Mouse (Mus musculus): ENCODE measurements around the gene Noc3l. TPM values are rescaled to one million over a fixed set of nuclear protein-coding genes. Genes with fewer than 3 reads are reported as not detected.

Gene Noc3l
- total and polyA plus RNA-seq, 3 experiments: 2.4 to 41.9 (median 13.7) TPM

DNA sequence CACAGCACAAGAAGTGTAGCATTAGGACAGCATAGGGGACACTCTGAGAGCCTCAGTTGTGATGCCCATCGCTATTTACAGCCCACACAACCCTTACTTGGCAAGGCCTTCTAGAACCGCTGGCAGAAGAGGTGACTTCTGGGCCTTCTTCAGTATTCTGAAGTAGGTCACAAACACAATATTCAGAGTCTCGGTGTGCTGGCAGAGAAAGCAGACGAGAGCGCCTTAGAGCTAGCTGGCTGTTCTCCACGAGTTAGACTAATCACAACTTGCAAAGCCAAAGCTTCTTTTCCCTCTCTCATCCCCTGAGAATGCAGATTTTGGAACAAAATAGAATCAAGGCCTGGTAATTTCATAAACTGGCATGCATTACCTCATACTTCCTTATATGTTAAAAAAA is 20.2 kb downstream of the Noc3l start:
- H3K4me1 ChIP-seq (ENCODE audit: insufficient read depth, low read depth, low read length): no peaks in the 10 kb centered on the region
- TF ChIP-seq TAL1 (conservative IDR thresholded peaks at IDR 0.05; ENCODE audit: low read depth, low read length) (no peak), GATA2 (IDR thresholded peaks at IDR 0.05; ENCODE audit: borderline replicate concordance, low read depth, low read length) (no peak), CTCF (IDR thresholded peaks at IDR 0.05; ENCODE audit: low read depth, low read length) (no peak), POLR2AphosphoS5 (IDR thresholded peaks at IDR 0.05; ENCODE audit: insufficient replicate concordance, low read depth, low read length) (no peak), GATA1 (IDR thresholded peaks at IDR 0.05; ENCODE audit: borderline replicate concordance, low read length) (no peak)
- DNase-seq (ENCODE audit: low spot score): no peak
- peaks cover 93% of the 10 kb centered on the region for H3K36me3 ChIP-seq (replicated peaks)
- ATAC-seq (ENCODE audit: extremely low read depth, insufficient number of reproducible peaks, low FRiP score, poor library complexity, severe bottlenecking): no peak
- no peaks in the 10 kb centered on the region for H3K27me3 ChIP-seq (ENCODE audit: insufficient read depth, low read length)
- H3K9me3 ChIP-seq (replicated peaks): no peaks in the 10 kb centered on the region
- H3K4me3 ChIP-seq (ENCODE audit: low read depth, low read length): no peak overlapping the region

GRCm38 (mm10) chr19:38798291-38798690 is 20.7 kb downstream of the Noc3l start:
- TF ChIP-seq TAL1 (conservative IDR thresholded peaks at IDR 0.05; ENCODE audit: low read depth, low read length) (no peak), POLR2AphosphoS5 (IDR thresholded peaks at IDR 0.05; ENCODE audit: insufficient replicate concordance, low read depth, low read length) (no peak)
- Histone ChIP-seq H3K27me3 (ENCODE audit: insufficient read depth, low read length) (no peaks in the 10 kb centered on the region), H3K4me3 (ENCODE audit: low read depth, low read length) (no peak overlapping the region), H3K36me3 (replicated peaks) (peaks cover 93% of the 10 kb centered on the region), H3K4me1 (ENCODE audit: insufficient read depth, low read depth, low read length) (no peaks in the 10 kb centered on the region), H3K9me3 (replicated peaks) (no peaks in the 10 kb centered on the region)
- DNase-seq (ENCODE audit: low spot score) (no peak), ATAC-seq (ENCODE audit: extremely low read depth, insufficient number of reproducible peaks, low FRiP score, poor library complexity, severe bottlenecking) (no peak)

DNA sequence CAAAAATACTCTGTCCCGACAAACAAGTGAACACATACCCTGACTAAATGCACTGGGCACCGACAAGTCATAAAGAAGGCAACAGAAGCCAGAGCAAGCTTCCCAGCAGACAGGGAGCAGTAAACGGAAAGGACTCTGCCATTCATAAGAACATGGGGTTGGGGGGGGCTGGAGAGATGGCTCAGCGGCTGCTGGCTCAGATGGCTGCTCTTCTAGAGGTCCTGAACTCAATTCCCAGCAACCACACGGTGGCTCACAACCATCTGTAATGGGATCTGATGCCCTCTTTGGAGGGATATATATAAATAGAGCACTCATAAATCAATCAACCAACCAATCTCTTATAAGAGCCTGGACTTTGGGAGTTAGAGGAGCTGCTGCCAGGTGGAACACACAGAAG is 22.5 kb downstream of the Noc3l start:
- Histone ChIP-seq H3K36me3 (replicated peaks) (peaks cover 91% of the 10 kb centered on the region), H3K4me1 (ENCODE audit: insufficient read depth, low read depth, low read length) (no peaks in the 10 kb centered on the region), H3K4me3 (ENCODE audit: low read depth, low read length) (no peak overlapping the region), H3K27me3 (ENCODE audit: insufficient read depth, low read length) (no peaks in the 10 kb centered on the region), H3K9me3 (replicated peaks) (no peaks in the 10 kb centered on the region)
- TF ChIP-seq CTCF (IDR thresholded peaks at IDR 0.05; ENCODE audit: low read depth, low read length): no peak
- TF ChIP-seq GATA2 (IDR thresholded peaks at IDR 0.05; ENCODE audit: borderline replicate concordance, low read depth, low read length): no peak
- no peak for TF ChIP-seq POLR2AphosphoS5 (IDR thresholded peaks at IDR 0.05; ENCODE audit: insufficient replicate concordance, low read depth, low read length)
- no peak for TF ChIP-seq GATA1 (IDR thresholded peaks at IDR 0.05; ENCODE audit: borderline replicate concordance, low read length)
- no peak for TF ChIP-seq TAL1 (conservative IDR thresholded peaks at IDR 0.05; ENCODE audit: low read depth, low read length)
- no peak for ATAC-seq (ENCODE audit: extremely low read depth, insufficient number of reproducible peaks, low FRiP score, poor library complexity, severe bottlenecking)
- no peak for DNase-seq (ENCODE audit: low spot score)

DNA sequence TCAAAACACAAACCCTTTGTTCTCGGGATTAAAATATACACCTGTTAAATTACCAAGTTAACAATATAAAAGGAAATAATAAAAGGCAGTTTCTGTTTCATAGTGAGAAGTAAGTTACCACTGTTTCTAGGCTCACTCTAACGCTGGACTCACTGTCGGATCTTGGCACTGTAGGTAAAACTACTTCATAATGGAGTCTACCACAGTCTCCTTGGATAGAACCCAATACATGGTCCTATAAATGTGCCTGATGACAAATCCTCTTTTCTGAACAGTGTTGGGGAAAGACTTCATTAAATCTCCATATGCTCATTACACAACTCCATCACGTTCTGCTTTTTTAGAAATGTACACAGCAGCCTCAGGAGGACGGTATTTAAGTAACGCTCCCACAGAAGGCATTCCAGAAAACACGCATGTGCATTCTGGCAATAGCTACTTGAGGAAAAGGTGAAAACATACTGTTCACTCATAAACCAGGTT is 25.4 kb downstream of the Noc3l start:
- ATAC-seq (ENCODE audit: extremely low read depth, insufficient number of reproducible peaks, low FRiP score, poor library complexity, severe bottlenecking) (no peak), DNase-seq (ENCODE audit: low spot score) (no peak)
- Histone ChIP-seq H3K9me3 (replicated peaks) (no peaks in the 10 kb centered on the region), H3K4me3 (ENCODE audit: low read depth, low read length) (no peak overlapping the region), H3K36me3 (replicated peaks) (peaks cover 92% of the 10 kb centered on the region), H3K27me3 (ENCODE audit: insufficient read depth, low read length) (no peaks in the 10 kb centered on the region), H3K4me1 (ENCODE audit: insufficient read depth, low read depth, low read length) (no peaks in the 10 kb centered on the region)
- TF ChIP-seq POLR2AphosphoS5 (IDR thresholded peaks at IDR 0.05; ENCODE audit: insufficient replicate concordance, low read depth, low read length) (no peak), GATA1 (IDR thresholded peaks at IDR 0.05; ENCODE audit: borderline replicate concordance, low read length) (no peak), GATA2 (IDR thresholded peaks at IDR 0.05; ENCODE audit: borderline replicate concordance, low read depth, low read length) (no peak), TAL1 (conservative IDR thresholded peaks at IDR 0.05; ENCODE audit: low read depth, low read length) (no peak), CTCF (IDR thresholded peaks at IDR 0.05; ENCODE audit: low read depth, low read length) (no peak)

DNA sequence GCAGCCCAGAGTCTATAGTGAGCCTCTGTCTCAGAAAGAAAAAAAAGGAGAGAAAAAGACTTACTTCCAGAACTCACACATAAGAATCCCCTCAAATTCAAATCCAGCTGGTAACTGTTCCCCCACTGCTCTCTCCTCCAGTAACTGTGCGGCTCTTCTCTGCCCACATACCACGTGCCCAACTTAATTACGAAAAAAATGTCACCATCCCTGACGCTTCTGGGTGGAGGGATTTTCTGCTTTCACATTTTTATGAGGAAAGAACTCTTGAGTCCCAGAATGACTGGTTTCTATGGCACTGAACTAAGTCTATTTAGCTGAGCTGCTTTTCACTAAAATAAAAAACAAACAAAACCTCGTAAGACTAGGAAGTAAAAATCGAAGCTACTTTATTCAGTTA is 31.3 kb downstream of the Noc3l start:
- Histone ChIP-seq H3K27me3 (ENCODE audit: insufficient read depth, low read length) (0 out of 2 replicates have a peak, but pooled peaks cover under 1% of the 10 kb centered on the region), H3K4me3 (ENCODE audit: low read depth, low read length) (no peak overlapping the region), H3K4me1 (ENCODE audit: insufficient read depth, low read depth, low read length) (no peaks in the 10 kb centered on the region), H3K9me3 (replicated peaks) (no peaks in the 10 kb centered on the region), H3K36me3 (replicated peaks) (peaks cover 46% of the 10 kb centered on the region)
- DNase-seq (ENCODE audit: low spot score) (no peak), ATAC-seq (ENCODE audit: extremely low read depth, insufficient number of reproducible peaks, low FRiP score, poor library complexity, severe bottlenecking) (no peak)
- TF ChIP-seq POLR2AphosphoS5 (IDR thresholded peaks at IDR 0.05; ENCODE audit: insufficient replicate concordance, low read depth, low read length) (no peak), CTCF (IDR thresholded peaks at IDR 0.05; ENCODE audit: low read depth, low read length) (no peak), TAL1 (conservative IDR thresholded peaks at IDR 0.05; ENCODE audit: low read depth, low read length) (no peak)

DNA sequence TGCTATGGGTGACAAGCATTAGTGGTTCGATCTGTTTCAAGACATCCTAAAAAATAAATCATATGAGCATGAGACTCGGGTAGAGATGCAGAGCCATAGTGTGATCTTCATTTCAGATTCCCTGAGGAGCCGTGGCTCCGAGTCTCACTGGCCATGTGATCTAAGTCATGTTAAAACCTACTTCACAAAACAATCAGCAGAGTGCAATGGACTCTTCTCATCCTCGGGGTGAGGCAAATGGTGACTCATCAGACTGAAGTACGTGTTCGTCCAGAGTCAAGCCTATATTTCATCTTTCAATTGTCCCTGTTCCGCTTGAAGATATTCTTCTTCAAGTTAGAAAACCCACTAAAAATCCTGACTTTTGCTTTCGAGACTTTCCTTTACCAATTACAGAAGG is 35.5 kb downstream of the Noc3l start:
- H3K4me1 ChIP-seq (ENCODE audit: insufficient read depth, low read depth, low read length): no peaks in the 10 kb centered on the region
- H3K27me3 ChIP-seq (ENCODE audit: insufficient read depth, low read length): peaks cover 14% of the 10 kb centered on the region
- TF ChIP-seq GATA1 (IDR thresholded peaks at IDR 0.05; ENCODE audit: borderline replicate concordance, low read length) (no peak), TAL1 (conservative IDR thresholded peaks at IDR 0.05; ENCODE audit: low read depth, low read length) (no peak), POLR2AphosphoS5 (IDR thresholded peaks at IDR 0.05; ENCODE audit: insufficient replicate concordance, low read depth, low read length) (no peak), GATA2 (IDR thresholded peaks at IDR 0.05; ENCODE audit: borderline replicate concordance, low read depth, low read length) (no peak), CTCF (IDR thresholded peaks at IDR 0.05; ENCODE audit: low read depth, low read length) (no peak)
- peaks cover 8% of the 10 kb centered on the region for H3K36me3 ChIP-seq (replicated peaks)
- DNase-seq (ENCODE audit: low spot score) (no peak), ATAC-seq (ENCODE audit: extremely low read depth, insufficient number of reproducible peaks, low FRiP score, poor library complexity, severe bottlenecking) (no peak)
- H3K9me3 ChIP-seq (replicated peaks): no peaks in the 10 kb centered on the region
- no peak overlapping the region for H3K4me3 ChIP-seq (ENCODE audit: low read depth, low read length)

GRCm38 (mm10) chr19:38778805-38779204 is 40.2 kb downstream of the Noc3l start:
- Histone ChIP-seq H3K4me1 (ENCODE audit: insufficient read depth, low read depth, low read length) (no peaks in the 10 kb centered on the region), H3K27me3 (ENCODE audit: insufficient read depth, low read length) (peaks cover 16% of the 10 kb centered on the region), H3K4me3 (ENCODE audit: low read depth, low read length) (no peak overlapping the region), H3K9me3 (replicated peaks) (no peaks in the 10 kb centered on the region), H3K36me3 (replicated peaks) (no peaks in the 10 kb centered on the region)
- TF ChIP-seq TAL1 (conservative IDR thresholded peaks at IDR 0.05; ENCODE audit: low read depth, low read length): no peak
- TF ChIP-seq GATA1 (IDR thresholded peaks at IDR 0.05; ENCODE audit: borderline replicate concordance, low read length): no peak
- TF ChIP-seq POLR2AphosphoS5 (IDR thresholded peaks at IDR 0.05; ENCODE audit: insufficient replicate concordance, low read depth, low read length): no peak
- no peak for TF ChIP-seq CTCF (IDR thresholded peaks at IDR 0.05; ENCODE audit: low read depth, low read length)
- TF ChIP-seq GATA2 (IDR thresholded peaks at IDR 0.05; ENCODE audit: borderline replicate concordance, low read depth, low read length): no peak
- DNase-seq (ENCODE audit: low spot score): no peak
- no peak for ATAC-seq (ENCODE audit: extremely low read depth, insufficient number of reproducible peaks, low FRiP score, poor library complexity, severe bottlenecking)

All from G1E (cell line).